Mouse (Mus musculus) left cerebral cortex, postnatal 10 days (tissue): ENCODE data around the gene 4933424G06Rik. TPM values are rescaled to one million over a fixed set of nuclear protein-coding genes. Genes with fewer than 3 reads are reported as not detected.

Source experiments
- DNase-seq, 2 experiments: peaks; one replicate each; pipeline ENCODE4 v3.0.0; 2021 to 2022; ENCODE audit warnings: low spot score in 2 of 2, mixed read lengths in 1 of 2; ENCODE audit errors: extremely low spot score in 1 of 2
- intact Hi-C: fragments of 180-260 bp; cut with DNase I; formaldehyde crosslinking; loops from one replicate; pipeline ENCODE4 v1.15.1; 2025
- microRNA-seq: library from miRNA; unstranded; fragments of <30 nt; microRNA quantifications from one replicate; pipeline ENCODE4 v1.2.0, GENCODE M21; 2022
- total RNA-seq, 2 experiments: library from RNA; stranded (reverse); gene quantifications; 2 replicates each; pipeline ENCODE4 v1.2.3; 2021

4933424G06Rik gene
- total RNA-seq, 2 experiments from 2014 or later, result 0.71 to 0.81 TPM

- intact Hi-C loops, result no loop called here
- DNase-seq, result no peak
Observed at GRCm38 (mm10) chr1:36804833-36805232, 94.9 kb downstream of the 4933424G06Rik start.

DNA sequence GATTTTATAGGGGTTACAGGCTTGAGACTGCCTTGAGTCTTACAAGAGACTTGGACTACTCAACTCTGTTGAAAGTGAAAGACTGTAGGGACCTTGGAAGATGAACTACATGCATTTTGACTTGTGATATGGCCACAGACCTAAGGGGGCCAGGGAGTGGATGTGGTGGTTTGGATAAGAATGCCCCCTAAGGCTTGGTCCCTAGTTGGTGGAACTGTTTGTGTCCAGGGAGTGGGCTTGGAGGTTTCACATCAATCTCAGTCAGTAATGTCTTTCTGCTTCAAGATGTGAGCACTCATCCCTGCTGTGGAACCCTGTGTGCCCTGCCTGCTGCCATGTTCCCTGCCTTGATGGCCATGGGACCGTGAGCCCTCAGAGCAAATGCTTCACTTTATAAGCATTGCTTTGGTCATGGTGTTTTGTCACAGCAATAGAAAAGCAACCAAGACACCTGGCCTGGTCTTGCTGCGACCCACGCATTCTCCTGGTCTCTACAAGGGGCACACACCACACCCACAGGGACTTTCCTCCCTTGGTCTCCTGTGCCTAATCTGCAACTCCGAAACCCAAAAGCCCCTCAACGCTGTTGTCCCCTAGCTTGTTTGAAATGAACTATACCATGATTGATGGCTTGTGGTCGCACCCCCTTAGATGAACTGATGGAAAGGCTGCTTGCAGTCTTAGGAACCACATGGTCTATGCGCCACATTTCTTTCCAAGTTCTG lies 96.4 kb downstream of the 4933424G06Rik start:
- no peak for DNase-seq
- intact Hi-C loops, result no loop called here

DNA sequence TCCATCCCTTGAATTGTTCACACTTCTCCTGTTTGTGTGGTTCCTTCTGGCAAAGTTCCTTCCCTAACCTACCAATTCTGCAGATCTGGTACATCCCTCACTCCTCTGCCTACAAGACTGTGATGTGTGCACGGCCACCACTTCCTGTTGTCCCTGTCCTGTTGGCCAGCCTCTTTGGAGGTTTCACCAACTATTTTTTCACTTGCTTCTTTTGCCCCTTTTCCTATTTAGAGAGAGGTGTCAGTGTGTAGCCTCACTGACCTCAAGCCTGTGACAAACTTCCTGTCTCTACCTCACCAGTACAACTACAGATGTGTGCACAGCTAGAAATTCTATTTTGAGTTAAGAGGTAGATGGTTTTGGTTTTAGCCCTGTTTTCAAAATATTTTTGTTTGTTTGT lies 97.1 kb downstream of the 4933424G06Rik start:
- DNase-seq, result no peak
- intact Hi-C loops, result no loop called here

Small RNA genes within 50 kb of the gene (microRNA-seq; reads per million reads assigned to microRNA genes)
- not detected for gene Gm24133

Other genes with a start within 250 kb of the 4933424G06Rik start
- gene Cnnm4, start 238.5 kb upstream of the 4933424G06Rik start, total RNA-seq, result 10 to 100 TPM; 12.7 to 13.7 TPM
- gene Cnnm3, start 198.3 kb upstream of the 4933424G06Rik start, total RNA-seq, result 10 to 100 TPM; 30.3 to 34.1 TPM
- 1 to 10 TPM; 5.3 to 5.8 TPM for gene Ankrd23, start 173.3 kb upstream of the 4933424G06Rik start, total RNA-seq
- gene Gm42417, start 170.7 kb upstream of the 4933424G06Rik start, total RNA-seq, result under 1 TPM in 1 of 2 experiments, not detected in 1; 0.49 TPM
- 10 to 100 TPM; 13.4 to 18.1 TPM for gene Ankrd39, start 162.7 kb upstream of the 4933424G06Rik start, total RNA-seq
- 10 to 100 TPM; 20.9 to 27.4 TPM for gene Sema4c, start 151.8 kb upstream of the 4933424G06Rik start, total RNA-seq
- gene Fam178b, start 27.0 kb upstream of the 4933424G06Rik start, total RNA-seq, result under 1 TPM in 1 of 2 experiments, not detected in 1; 0.69 TPM
- 100 to 1,000 TPM; 610 to 632 TPM for gene Cox5b, start 18.7 kb upstream of the 4933424G06Rik start, total RNA-seq
- gene Actr1b, start 4.3 kb downstream of the 4933424G06Rik start, total RNA-seq, result 100 to 1,000 TPM; 202 to 213 TPM
- 1 to 10 TPM; 2.3 TPM for gene Zap70, start 51.6 kb downstream of the 4933424G06Rik start, total RNA-seq
- 10 to 100 TPM; 61.2 to 63.6 TPM for gene Tmem131, start 233.5 kb downstream of the 4933424G06Rik start, total RNA-seq